Mouse (Mus musculus): ENCODE measurements at regions not wholly inside any gene's neighbourhood (a gene's known extent, or its start where the extent isn't known, plus 50 kb on each side); places are given as distances from the start of the nearest gene placed in this dataset.

DNA sequence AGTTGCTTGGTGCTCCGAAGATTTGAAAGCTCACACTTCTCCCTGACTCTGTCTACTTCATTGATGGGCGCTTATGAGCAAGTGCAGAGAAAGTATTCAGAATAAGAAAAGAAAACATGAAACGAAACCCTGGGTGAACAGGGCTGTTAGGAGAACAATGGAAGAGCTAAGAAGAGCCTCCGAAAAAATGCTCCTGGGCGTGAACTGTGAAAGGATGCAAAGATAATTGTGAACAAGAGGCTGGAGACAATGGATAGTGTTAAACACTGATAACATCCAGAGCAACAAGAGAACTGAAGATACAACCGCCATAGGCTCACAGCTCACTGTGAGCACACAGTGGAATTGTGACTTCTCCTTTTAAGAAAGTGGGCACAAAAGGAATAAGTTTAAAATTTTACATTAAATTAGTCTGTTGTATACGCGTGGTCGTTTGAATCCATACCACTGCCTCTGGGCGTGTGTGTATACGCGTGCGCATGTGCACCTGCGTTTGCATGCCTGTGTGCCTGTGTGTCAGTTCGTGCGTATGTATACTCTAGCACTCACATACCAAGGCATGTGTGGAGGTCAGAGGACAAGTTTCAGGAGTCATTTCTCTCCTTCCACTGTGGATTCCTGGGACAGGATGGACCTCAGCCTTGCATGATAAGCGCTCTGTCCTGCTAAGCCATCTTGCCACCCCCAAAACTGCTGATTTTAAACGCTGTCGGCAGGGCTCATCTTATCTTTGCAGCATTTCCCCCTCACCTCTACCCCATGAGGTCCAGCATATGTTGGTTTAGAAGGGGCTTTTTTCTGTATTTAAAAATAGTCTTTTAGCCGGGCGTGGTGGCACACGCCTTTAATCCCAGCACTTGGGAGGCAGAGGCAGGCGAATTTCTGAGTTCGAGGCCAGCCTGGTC is 113.0 kb upstream of the 1700016C15Rik start:
- no peak for DNase-seq (ENCODE audit: low spot score)

DNA sequence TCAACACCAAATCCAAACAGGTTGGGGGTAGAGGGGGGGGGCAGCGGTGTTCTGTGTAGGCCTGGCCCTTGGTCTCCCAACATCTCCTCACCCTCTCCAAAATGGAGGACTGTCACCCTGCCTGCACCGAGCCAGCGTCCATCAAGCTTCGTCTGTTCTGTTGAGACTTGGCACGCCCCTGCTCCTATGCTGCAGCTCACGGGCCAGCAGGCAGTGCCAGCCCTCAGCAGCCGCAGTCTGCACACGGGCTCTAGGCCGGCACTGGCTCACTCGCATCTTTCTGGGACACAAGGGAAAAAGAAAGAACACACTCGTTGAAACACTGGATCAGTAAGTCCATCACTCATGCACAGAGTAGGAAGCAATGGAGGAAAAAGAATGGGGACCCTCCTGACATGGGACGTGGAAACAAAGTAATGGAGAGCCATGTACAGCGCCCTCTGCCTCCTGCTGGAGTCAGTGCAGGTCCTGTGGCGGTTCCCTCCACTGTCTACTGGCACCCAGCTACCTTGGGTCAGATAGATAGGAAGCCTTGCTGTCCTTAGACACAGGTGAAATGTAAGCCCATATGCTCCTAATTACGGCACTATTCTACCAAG is 109.0 kb upstream of the 1700016C15Rik start:
- DNase-seq (ENCODE audit: low spot score) = no peak

DNA sequence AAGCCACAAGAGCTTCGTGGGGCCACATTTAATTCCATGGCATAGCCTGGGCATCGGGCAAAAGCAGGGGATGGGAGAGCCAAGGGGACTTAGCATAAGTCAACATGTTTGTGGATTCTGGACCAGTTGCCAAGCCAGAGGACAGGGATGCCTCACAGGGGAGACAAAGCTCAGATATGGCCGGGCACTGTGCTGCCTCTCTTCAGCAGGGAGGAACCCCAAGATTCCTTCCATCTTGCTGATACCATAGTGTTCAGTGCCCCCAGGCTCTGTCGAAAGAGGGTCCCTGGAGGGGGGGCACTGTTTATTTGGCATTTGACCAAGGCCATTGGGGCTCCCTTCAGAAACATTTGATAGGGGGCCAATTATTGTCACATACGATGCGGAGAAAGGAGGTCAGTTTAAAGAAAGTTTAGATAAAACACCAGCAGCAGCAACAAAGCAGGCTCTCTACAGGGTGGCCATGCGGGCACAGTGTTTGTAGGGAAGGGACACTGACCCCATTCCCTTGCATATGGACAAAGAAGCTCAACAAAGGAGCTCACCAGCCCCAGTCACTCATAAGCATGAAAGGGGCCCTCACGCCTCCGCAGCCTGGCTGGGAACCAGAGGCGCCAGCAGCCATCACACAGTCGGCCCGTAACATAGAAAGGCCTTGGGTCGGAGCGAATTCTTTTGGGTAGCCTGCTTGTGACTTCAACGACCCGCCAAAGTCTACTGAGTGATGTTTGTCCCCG is 107.6 kb upstream of the 1700016C15Rik start:
- DNase-seq (ENCODE audit: low spot score) = no peak

DNA sequence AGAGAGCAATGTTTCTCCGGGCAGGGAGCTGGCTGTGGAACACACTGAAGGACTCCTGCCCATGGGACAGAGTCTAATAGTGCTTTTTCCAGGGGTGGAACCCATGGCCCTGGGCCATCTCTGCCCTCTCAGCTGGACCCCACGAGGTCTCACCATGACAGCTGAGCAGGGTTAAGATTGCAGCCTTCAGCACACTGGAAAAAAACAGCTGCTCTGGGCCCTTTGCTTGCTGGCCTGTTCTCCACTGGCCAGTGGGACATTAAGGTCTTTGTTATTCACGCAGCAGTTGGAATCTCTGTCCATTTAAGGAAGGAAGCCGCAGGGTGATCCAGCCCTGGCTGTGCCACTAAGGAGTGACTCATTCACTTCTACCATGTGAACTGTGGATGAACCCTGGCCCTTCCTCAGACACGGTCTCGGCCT is 106.3 kb upstream of the 1700016C15Rik start:
- DNase-seq (ENCODE audit: low spot score) = peak; percentile 69

DNA sequence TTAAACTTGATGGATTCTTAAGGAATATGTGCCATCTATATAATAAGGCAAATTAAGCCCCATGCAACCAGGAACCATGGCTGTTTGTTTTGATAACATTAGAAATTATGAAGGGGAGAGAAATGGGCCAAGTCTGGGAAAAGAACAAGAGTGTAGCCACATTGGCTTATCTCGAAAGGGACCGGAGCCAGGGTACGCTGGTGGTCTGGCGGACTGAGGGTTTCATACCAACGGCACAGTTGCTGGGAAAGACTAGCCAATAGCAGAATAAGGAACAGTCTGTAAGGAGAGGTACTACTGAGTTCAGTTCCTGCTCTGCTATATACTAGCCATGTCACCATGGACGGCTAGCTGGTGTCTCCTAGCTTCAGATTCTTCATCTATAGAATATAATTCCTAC is 105.9 kb upstream of the 1700016C15Rik start:
- no peak for DNase-seq (ENCODE audit: low spot score)

DNA sequence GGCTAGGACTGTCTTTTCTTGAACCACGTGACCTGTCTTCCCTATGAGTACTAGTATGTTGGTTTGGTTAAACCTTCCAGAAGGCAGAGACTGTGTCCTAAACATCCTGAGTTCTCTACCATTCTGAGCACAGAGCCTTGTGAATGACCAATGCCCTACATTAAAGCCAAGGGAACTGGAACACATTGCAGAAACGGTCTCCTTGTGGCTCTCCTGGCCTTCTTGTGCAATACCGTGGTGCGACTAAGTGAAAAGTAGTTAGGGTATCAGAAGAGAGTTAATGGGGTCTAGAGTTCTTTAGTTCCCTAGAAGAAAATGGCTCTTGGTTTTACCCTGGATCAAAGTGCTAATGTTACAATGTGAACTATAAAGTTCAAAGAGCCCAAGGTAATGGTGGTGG is 101.8 kb upstream of the 1700016C15Rik start:
- DNase-seq (ENCODE audit: low spot score) = no peak

DNA sequence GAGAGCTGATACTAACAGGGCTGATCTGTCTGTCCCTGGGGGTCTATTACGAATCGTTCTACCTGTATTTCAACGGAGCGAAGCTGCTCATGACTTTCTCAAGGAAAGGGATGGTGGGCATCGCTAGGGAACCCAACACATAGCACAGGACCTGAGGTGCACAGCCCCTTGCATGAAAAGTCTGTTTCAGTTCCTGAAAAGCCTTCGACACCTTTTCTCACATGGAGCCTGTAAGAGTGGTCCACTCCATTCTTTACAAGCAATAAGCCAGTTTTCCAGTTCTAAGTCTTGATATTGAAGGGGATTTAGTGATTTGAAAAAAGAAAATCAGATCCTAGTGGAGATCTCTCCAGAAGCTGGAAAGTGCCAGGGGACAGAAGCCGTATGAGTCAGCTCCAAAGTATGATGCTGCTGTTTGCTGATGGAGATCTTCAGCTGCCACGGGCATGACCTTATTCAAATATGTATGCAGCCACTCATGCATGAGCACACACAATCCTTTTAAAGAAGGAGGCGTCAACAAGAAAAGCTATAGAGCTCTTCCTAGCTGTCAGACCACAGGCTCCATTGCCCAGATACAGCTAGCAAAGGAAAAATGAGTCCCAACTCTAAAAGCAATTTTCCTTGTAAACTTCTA is 95.5 kb upstream of the 1700016C15Rik start:
- peak; percentile 38 for DNase-seq (ENCODE audit: low spot score)

DNA sequence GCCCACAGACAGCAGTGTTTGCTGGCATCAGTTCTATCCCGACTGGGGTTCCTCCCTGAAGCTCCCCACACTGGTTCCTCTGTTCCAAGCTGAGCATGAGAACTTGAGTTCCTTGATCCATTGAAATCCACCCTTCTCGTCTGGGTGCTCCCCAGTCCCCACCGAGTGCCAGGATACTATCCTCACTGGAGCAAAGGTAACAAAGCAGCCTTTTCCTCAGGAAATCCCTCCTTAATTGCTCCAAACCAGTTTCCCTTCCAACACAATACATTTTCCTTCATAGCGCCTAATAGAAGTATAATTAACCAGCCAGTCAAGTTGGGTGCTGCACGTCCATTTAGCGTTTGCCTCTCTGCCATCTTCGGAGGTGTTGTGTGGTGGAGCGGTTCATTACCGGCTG is 92.6 kb upstream of the 1700016C15Rik start:
- no peak for DNase-seq (ENCODE audit: low spot score)

DNA sequence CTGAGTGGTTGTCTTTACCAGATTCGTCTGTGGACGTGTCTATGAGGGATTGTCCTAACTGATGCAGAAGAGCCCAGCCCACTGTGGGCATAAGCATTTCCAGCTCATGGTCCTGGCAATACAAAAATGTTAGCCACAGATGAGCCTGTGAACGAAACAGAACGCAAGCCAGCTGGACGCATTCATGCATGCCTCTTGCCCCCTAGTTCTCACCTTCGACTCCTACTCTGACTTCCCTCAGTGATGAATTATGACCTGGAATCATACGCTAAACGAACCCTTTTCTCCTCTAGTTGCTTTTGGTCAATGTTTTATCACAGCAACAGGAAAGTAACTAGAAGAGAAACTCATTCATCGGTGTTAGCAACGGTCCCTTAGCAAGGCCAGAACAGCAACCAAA is 91.2 kb upstream of the 1700016C15Rik start:
- no peak for DNase-seq (ENCODE audit: low spot score)

DNA sequence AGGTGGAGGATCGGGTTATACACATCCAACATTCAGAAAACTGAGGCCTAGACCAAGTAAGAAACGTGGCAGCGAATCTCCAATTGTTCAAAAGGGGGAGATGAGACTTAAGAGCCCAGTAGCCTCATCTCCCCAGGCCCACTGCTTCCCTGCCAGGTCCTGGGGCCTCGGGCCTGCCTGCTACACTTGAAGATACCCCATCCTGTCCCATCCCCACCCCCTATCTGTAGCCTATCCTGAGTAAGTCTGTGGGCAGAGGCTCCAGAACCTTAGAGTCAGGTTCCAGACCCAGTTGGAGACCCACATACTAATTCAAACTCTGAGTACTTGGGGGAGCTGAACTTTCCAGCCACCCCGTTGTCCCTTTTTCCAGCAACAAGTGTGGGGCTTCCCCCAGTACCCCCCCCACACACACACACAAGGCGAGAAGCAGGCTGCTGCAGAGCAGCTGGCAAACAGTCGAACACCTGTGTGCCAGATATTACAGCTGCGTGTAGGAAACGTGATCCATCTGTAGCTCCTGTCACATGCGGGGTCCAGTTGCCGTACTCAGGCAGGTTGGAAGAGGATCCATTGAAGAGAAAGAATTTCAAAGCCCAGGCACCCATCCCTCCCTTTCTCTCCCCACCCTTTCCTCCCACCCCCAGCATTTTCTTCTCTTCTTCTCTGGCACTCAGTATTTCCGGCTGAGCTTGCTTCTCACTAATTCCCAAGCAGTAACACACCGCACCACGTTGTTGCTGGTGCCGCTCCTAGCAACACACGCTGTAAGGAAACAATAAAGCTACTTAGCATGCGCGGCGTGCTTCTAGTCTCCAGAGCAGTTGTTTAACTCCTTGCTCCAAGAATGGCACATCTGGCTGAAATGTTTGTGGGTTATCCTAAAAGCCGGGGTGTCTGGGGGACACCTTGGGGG is 89.4 kb upstream of the 1700016C15Rik start:
- no peak for DNase-seq (ENCODE audit: low spot score)

DNA sequence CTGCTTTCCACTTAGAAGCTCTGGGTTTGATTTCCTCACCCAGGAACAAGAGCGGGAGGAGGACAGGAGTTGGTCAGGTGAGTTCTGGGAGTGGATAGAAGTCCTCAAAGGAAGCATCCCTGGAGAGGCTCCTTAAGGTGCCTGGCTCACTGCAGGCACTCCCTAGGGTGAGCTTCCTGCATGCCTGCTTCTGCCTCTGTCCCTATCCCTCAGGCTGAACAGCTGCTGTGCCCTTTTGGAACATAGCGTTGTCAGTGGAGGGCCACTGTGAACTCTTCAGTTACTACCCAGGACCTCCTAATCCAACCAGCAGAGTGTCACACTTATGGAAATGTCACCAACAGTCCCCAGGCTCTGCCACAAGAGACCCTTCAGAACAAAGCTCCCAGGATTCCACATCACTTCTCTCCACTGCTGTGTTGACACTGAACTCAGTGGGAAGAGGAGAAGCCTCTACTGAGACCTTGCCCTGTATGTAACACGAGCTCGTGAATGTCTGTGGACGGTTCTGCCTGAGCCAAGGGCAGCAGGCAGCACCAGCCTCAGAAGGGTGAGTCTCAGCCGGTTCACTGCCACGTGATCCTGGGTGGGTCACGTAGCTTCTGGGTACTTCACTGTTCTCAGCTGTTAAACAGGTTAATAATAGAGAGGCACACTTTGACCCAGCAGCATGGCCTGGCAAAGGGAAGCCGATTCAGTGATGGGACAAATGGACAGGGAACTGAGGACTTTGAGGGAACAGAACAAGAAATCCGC is 86.7 kb upstream of the 1700016C15Rik start:
- no peak for DNase-seq (ENCODE audit: low spot score)

DNA sequence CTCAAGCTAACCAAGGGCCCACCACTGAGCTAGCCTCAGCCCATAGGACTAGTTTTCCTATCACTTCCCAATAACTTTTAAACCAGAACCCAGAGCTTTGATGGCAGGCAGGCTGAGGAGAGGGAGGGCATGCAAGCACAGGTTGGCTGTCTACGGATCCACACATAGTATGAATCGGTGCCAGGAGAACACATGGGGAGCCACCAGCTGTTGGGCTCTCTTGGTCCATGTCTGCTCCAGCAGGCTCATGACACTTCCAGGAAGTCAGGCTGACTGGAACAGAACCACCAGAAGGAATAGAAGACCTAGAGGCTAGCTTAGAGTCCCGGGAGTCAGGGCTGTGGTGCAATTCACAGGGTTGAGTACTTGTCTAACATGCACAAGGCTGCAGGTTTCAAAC is 86.0 kb upstream of the 1700016C15Rik start:
- DNase-seq (ENCODE audit: low spot score) = no peak

DNA sequence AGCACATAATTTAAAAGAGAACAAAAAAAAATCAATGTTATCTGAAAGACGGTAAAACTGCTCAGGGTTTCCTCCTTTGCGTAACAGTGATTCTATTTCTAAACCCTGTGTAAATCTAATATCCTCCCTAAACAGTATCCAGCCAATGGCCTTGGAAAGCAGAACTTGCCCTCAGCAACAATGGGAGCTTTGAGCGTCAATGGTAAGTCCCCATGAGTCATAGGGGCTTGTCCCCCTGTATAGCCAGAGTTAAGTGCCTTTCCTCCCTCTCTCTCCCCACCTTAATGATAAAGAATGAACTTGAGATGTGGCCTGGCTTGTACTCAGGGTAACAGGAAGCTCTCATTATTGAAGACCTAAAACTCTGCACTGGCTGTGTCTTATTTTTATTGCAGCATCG is 85.4 kb upstream of the 1700016C15Rik start:
- DNase-seq (ENCODE audit: low spot score) = no peak

DNA sequence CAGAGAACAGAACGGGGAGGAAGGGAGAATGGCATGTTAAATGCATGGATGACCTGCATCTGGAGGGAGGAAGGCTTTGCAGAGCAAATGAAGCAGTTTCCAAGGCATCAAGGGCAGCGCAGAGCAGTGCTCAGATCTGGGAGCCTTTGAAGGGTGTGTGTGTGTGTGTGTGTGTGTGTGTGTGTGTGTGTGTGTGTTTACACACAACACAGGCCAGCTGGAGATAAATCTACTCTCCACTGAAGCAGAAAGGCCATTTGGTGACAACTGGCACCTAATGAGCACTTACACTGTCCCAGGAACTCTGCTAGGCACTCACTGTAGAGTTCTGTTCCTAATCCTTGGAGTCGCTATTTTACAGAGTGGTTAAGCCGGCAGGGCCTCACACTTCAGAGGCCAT is 84.3 kb upstream of the 1700016C15Rik start:
- DNase-seq (ENCODE audit: low spot score) = no peak

DNA sequence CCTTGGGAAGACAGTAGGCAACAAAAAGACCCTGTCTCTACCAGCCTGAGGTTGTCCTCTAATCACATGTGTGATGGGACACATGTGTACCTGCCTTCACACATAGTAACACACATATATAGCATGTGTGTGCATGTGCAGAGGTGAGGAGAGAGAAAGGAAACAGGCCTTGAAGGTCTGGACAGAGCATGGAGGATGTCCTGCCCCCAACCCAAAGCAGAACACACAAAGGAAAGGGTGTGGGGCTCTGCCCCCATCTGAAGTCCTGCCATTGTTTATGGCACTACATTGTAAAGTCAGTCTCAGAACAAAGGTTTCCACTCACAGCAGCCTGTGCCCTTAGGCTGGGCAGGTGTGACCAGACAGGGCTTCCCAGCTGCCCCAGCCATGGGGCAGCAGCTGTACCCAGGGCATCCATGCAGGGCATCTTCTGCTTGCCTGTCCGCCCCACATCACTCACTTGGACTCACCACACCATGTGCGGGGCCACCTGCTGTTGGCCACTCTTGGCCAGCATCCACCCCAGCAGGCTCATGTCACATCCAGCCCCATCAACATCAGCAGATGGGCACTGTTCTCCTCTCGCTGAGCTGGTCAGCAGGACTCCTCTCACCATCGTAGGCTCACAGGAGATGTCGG is 83.6 kb upstream of the 1700016C15Rik start:
- DNase-seq (ENCODE audit: low spot score) = no peak

DNA sequence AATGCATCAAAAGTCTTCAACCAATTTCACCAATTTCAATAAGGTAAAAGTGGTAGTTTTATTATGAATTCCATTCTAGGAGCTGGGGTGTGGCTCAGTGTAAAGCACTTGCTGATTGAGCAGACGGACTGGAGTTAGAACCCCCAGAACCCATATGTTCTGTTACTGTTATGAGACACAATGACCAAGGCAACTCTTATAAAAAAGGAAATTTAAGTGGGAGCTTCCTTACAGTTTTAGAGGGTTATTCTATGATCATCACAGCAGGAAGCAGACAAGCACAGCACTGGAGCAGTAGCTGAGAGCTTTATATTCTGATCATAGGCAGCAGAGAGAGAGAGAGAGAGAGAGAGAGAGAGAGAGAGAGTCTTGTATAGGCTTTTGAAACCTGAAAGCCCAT is 81.7 kb upstream of the 1700016C15Rik start:
- DNase-seq (ENCODE audit: low spot score) = no peak

DNA sequence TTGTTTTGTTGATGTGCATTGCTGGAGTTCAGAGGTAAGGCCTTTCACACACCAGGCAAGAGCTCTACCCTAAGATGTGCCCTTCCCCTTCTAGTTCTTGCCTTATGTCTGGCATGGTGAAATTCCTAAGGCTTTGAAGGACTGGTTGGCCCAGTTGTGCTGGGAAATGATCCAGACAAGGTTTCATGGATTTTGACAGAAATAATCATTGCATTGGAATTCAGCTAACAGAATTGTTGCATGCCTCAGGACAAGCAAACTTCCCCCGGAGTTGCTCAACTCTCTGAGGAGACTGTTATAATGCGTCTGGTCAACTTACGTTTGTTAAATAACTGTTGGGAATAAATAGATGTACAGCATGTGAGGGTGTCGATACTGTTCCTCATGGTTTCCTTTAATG is 80.6 kb upstream of the 1700016C15Rik start:
- no peak for DNase-seq (ENCODE audit: low spot score)

DNA sequence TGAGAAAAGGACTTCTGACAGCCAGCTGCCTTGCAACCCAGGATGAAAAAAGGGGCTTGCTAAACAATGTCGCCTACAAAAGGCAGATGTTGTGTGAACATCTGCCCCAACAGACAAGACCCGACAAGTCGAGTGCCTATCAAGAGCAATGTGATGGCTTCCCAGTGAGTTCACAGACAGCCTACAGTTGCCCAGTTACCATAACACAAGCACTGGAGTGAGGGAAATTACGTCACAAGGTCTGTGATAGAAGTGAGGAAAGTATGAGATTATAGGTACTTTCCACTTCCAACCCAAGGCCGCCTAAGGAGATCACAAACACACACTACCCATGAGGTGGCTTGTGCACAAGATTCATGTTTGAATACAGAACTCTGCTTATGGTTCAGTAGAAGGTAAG is 78.4 kb upstream of the 1700016C15Rik start:
- DNase-seq (ENCODE audit: low spot score) = no peak

DNA sequence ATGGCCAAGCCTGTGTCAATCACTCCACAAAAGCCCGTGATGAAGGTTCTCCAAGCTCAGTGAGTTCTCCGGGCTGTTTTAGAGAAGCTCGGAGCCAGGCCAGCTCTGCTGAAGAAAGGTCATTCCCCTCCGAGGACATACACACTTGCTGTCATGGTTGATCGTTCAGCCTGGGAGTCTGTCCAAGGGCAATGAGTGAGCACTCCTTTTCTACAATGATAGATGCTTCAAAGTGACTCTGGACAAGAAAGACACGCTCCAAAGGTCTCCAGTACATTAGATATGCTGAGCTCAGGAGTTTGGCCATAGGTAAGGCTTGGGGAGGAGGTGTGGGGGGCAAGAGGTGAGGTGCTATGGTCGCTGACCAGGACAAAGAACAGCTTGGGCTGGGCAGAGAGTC is 66.5 kb upstream of the 1700016C15Rik start:
- DNase-seq (ENCODE audit: low spot score) = no peak

Data from MN1 (cell line).